Mouse (Mus musculus): ENCODE measurements around the gene Arhgap24.

DNA sequence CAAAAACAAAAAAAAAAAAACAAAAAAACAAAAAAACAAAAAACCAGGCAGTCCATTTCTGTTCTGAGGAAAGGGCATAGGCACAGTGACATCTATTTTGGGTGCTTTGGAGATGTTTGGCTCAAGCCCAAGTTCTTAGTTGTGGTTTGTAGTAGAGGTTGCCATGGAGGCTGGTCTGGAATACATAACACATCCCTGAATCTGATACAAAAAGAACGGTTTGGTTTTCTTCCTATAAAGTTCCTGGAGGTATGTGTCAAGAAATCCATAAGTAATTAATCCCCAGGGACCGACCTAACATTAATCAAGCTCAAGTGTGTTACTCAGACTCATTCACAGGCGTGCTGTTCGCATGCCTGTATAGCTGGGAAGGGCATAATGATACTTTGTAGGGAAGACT lies 245.8 kb downstream of the Arhgap24 start:
- TF ChIP-seq NANOG (IDR thresholded peaks at IDR 0.05; ENCODE audit: borderline replicate concordance, low read length) (no peak), CTCF (conservative IDR thresholded peaks at IDR 0.05; ENCODE audit: low read length) (no peak), POU5F1 (IDR thresholded peaks at IDR 0.05; ENCODE audit: borderline replicate concordance, low read length) (no peak)

Data from E14TG2a.4 (cell line).